Mouse (Mus musculus) NIH3T3 (cell line): ENCODE results near the gene Uso1.

Source experiments
- DNase-seq: peaks from one replicate; pipeline ENCODE4 v3.0.0-alpha.2; 2012; ENCODE audit warnings: low read depth

Gene Uso1

GRCm38 (mm10) chr5:92195716-92196115 lies 58.0 kb downstream of the Uso1 start:
- peak; percentile 59 for DNase-seq

DNA sequence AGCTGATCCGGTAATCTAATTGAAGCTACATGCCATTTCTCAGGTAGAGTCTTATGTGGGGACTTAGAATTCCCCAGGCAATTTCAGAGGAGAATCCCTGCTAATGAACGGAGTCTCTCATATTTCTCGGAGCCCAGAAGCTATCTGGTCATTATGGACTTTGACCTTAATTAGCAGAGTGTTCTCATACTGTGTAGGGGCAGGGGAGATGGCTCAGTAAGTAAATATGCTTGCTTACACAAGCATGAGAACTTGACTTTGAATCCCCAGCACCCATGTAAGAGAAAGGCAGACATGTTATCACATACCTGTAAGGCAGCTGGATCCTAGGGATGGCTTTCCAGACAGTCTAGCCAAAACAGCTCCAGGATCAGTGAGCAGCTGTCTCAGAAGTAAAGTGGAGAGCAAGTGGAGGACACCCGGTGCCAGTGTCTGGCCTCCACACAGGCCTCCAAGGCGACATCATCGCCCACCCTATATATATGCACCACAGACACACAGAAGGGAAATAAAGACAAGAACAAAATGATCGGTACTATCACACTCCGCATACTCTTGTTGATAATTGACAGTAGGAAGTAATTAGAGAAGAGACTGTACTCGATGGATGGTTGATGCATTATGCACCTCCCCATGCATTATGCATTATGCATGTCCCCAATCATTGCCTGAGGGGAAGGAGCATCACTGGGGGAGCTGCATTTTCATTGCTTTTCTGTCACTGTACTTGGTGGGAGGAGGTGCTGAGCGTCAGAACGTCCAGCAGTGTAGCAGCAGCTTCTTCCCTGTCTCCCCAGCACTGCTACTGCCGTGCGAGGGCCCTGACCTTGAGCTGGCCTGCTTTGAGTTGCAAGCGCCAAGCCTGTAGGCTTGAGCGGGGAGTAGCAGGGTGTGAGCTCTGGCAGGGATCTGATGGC lies 59.4 kb downstream of the Uso1 start:
- no peak for DNase-seq

- DNase-seq, result no peak
These were observed 60.5 kb downstream of the Uso1 start for GRCm38 (mm10) chr5:92198266-92198665.

DNA sequence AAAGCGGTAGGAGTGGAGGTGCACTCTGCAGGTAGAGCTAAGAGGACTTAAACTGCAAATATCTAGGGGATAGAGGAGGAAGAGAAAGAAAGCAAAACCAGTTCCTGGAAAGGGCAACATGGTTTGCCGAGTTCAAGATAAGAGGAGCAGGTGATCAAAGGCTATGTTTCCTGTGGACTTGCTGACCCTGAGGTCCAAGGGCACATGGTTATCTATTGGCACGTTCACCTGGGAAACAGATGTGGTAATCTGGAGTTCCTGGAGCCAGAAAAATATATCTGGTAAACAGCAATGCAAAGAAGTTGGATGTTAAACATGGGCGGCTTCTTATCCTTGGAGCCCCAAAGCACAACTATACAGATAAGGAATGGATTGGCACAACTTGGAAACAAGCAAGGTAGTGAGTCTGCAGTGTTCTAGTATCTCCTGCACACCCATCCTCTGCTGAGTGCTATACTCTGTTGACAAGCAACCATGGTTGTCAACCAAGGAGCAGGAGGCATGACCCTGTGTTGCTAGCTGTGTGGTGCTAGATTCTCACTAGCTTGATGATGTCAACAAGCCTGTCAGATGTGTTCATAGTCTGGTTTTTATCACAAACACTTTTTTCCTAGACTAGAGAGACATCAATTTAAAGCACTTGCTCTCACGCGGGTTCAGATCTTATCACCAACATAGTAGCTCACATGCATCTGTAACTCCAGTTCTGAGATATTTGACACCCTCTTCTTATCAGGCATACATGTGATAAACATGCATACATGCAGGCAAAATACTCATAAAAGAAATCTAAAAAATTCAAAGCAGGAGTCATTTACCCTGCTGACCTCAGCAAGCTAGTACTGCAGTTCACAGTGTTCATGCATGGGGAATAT lies 66.7 kb downstream of the Uso1 start:
- DNase-seq, result no peak

DNA sequence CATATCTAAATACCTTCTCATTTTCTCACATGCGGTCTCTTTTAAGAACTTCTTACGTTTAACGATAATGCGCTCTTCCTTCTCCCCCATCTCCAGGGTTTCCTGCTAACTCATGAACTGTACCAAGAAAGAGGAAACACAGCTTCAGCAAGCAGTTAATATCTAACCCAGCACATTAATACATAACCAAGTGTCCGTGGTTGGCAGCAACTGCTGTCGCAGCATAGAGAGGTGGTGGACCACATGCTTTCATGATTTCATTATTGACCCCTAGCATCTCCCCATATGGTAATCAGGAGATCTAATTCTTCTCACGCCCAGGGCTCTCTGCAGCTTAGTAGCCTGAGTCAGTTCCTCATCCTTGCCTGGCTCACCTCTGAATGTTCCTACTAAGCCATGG lies 67.4 kb downstream of the Uso1 start:
- DNase-seq, result no peak

- peak; percentile 71 for DNase-seq
These were observed 68.0 kb downstream of the Uso1 start for GRCm38 (mm10) chr5:92205706-92206105.

DNA sequence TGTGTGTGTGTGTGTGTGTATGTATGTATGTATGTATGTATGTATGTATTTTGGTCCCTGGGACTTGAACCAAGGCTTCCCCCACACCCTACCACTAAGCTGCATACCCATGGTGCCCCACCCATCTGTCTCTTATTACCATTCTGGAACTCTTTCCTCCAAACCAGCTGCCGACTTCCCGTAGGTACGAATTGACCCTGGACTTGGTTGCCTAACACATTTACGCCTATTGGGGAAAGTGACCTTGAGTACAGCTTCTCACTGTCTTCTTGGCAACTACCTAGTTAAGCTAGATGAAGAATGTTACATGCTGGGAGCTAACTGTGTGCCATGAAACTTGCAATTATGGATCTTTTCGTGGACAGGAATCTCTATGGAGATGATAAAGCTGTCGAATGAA lies 68.4 kb downstream of the Uso1 start:
- no peak for DNase-seq

- DNase-seq, result no peak
These were observed 72.5 kb downstream of the Uso1 start for GRCm38 (mm10) chr5:92210205-92210604.

DNA sequence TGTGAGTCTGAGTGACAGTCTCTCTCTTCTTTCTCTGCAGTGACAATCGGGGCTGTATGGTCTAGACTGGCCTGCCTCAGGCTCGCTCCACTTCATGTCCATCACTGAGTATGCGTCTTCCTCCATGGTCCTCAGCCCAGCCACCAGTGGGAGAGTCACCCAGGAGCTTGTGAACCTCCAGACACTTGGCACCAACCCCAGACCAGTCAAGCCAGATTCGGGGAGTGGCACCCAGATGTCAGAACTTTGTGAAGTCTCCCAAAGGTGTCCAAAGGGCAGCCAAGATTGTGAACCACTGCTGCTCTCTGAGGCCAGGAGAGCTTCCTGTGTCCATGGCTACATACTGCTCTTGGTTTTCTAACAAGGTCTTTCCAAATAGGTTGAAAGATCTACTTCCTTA lies 74.5 kb downstream of the Uso1 start:
- DNase-seq, result no peak

- no peak for DNase-seq
These were observed 77.6 kb downstream of the Uso1 start, which contains the start of gene U90926 for GRCm38 (mm10) chr5:92215308-92215707. Gene U90926, minus strand, starts transcription at chr5:92215408.

- DNase-seq, result peak; percentile 49
These were observed 81.4 kb downstream of the Uso1 start for GRCm38 (mm10) chr5:92218915-92219793.

GRCm38 (mm10) chr5:92219826-92220225 lies 82.1 kb downstream of the Uso1 start:
- DNase-seq, result peak; percentile 64

- DNase-seq, result peak; percentile 75
These were observed 82.7 kb downstream of the Uso1 start for GRCm38 (mm10) chr5:92220287-92220902.

DNA sequence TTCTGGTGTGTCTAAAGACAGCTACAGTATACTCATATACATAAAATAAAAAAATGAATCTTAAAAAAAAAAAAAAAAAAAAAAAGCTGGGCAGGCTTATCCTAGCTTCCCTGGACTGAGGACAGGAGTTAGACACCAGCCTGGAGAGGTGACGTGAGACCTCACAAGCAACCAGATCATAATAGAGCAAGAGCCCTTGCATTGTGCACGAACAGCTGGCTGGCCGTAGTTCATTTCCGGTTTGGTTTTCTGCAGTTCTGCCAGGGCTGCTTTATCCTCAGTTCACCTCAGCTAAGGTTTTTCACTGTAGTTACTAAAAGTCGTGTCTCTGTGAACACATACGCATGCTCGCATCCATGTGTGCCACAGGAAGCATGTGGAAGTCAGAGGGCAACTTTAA lies 90.0 kb downstream of the Uso1 start:
- DNase-seq, result no peak

GRCm38 (mm10) chr5:92228776-92229175 lies 91.0 kb downstream of the Uso1 start:
- no peak for DNase-seq

- no peak for DNase-seq
These were observed 91.8 kb downstream of the Uso1 start for GRCm38 (mm10) chr5:92229514-92229913.

DNA sequence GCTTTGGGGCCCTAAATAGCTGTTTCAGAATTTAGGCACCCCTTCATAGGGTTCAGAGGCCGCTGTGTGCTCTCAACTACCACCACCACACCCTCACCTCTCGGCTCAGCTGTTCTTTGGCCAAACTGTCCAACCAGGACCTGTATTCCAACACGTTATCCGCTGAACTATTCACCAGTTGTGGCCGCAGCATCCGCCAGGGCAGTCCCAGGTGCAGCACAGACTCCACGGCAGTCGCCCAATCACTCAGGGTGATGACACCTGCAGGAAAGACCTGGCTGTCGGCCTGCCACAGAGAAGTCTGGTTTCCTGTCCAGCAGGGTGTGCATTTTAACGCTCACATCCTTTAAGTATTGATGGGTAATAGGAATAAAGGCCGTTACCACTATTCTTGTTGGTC lies 92.6 kb downstream of the Uso1 start:
- no peak for DNase-seq

GRCm38 (mm10) chr5:92231836-92232235 lies 94.1 kb downstream of the Uso1 start:
- no peak for DNase-seq

GRCm38 (mm10) chr5:92233366-92233765 lies 95.6 kb downstream of the Uso1 start:
- no peak for DNase-seq

DNA sequence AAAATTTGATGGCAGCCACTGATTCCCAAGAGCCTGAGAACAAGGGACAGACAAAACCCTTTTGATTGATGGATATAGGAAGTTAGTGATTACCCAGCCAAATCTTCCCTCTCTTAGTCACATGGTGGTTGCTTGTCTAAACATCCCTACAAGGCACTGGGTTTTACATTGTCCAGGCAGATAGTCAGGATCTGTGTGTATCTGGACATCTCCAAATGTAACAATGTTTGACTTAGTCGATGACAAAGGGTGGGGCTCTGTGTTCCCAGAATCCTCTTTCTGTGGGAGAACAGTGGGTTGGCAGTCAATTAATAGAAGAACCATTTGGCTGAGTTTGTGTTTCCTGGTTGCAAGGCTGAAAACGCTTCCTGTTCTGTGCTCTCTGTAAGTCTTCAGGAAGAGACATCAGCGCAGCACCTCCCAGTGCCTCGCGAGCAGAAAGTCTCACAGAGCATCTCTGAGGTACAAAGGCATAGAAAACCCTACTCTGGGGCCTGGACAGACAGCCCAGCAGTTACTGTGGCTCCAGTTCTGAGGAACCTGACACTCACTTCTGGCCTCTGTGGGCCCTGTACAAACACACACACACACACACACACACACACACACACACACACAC lies 97.3 kb downstream of the Uso1 start:
- no peak for DNase-seq
